Mouse (Mus musculus) adrenal gland, adult 2 months (tissue): Measurements from ENCODE around the gene Mrpl18. TPM values are rescaled to one million over a fixed set of nuclear protein-coding genes. Genes with fewer than 3 reads are reported as not detected.
"Not testable (repeated sequence)": the region's sequence is repeated elsewhere in the genome, so short reads cannot be mapped to it uniquely, and the experiment has no call there.

Experiments used
- DNase-seq: peaks from one replicate; pipeline ENCODE4 v3.0.0; 2021
- polyA plus RNA-seq: library from polyadenylated mRNA; depleted of rRNA; stranded (reverse); fragments of >200 nt; gene quantifications from 2 replicates; pipeline ENCODE4 v1.2.3, GENCODE M21; 2012
- total RNA-seq, 2 experiments: library from RNA; stranded (reverse); gene quantifications; 2 replicates each; pipeline ENCODE4 v1.2.3; 2021

Mrpl18 gene
- total and polyA plus RNA-seq, 3 experiments = 26.7 to 81.3 (median 59.6) TPM

DNA sequence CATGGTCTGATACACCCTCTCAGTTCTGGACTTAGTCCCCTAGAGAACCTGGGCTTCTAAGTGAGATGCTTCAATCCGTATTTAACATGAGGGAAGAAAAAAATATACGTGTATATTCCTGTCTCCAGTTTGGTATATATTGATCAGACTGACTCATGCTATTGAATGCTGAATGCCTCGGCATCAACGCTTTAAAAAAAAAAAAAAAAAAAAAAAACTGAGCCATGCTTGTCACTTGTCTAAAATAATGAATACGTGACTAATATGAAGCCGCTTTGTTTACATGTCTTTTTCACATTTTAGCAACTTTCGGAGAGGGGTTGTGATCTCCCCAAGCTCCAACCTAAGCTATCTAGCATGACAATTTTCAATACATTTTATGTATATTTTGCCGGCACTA is 5.8 kb downstream of the Mrpl18 start:
- no peak for DNase-seq

DNA sequence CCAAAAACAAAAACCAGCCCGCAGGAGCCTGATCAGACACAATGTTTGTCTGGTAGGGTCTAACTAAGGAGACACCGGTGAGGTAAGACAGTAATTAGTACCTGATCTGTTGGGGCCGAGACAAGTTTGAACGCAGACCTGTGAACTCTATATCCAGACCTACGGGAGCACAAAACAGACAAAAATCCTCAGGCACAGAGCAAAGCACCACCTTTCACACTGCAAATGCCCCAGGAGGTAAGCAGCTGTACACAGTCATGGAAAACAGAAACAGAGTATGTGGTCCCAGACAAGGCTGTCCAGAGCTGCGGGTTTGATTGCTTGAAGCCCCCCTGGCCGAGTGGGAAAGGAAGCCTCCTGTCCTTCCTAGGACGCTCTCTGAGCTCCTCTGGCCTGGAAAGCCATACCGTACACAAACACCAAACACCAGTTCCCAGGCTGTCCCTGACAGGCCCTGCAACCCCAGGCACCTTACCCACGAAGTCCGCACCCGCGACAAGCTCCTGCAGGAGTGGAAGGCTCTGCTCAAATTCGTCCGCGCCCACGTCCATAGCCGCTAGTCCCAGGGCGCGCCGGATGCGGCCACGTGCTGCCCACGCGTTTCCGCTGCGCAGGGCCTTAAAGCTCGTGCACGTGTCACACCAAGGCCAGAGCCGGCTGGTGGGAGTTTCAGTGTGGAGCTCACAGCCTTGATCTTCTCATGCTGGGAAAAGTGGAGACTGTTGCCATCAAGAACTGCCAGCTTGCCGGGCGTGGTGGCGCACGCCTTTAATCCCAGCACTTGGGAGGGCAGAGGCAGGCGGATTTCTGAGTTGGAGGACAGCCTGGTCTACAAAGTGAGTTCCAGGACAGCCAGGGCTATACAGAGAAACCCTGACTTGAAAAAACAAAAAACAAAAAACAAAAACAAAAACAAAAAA is 6.5 kb downstream of the Mrpl18 start, which contains the start of gene Pnldc1:
Gene Pnldc1 (minus strand): TSS at position 870 of the 920 bp plus-strand sequence.
- DNase-seq = peak; percentile 33

DNA sequence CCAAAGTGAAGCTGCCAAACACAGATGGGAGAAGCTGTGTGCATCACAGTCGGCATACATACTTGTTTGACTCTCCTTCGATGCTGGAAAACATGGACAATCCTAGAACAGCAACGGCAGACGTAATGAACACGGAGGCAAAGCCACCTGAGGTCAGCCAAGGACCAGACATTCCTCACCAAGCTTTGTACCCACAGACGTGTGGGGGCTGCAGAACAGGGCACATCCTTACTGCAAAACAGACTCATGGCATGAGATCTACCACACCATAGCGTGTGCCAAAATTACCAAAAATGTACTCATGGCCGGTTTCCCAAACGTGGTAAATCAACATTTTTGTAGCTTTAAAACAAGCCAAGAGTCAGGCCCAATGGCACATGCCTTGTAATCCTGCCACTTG is 9.7 kb downstream of the Mrpl18 start:
- no peak for DNase-seq

DNA sequence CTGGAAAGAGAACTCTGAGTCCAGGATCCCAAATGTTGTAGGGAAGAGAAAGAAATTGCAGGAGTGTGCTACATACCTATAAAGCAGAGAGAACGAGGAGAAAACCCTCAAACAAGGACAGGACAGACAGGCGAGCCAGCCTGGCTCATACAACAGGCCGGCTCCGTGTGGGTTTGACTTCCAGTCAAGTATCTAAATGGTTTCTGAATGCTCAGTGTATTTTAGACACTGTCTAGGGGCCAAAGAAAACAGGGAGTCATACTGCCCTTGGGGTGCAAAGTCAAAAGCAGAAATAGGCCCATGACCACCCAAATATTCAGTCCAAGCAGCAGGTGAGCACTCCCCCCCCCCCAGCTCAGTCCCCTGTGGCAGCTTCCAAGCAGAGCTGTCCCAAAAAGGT is 10.3 kb downstream of the Mrpl18 start:
- no peak for DNase-seq

DNA sequence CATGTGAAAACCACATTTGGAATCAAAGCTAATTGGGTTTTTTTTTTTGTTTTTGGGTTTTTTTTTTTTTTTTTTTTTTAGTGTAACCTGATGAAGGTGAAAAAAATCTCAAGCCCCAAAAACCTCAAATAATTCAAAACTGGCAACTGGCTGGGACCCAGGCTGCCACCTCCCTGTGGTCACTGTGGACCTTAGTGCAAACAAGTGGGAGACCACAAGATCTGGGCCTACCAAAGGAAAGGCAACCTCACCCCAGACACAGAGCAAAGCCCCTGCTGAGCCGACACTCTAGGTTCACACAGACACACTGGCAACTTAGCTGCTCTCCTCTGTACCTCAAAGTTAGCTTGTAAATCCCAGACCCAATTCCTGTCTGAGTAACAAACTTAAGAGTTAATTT is 11.8 kb downstream of the Mrpl18 start:
- DNase-seq = no peak

DNA sequence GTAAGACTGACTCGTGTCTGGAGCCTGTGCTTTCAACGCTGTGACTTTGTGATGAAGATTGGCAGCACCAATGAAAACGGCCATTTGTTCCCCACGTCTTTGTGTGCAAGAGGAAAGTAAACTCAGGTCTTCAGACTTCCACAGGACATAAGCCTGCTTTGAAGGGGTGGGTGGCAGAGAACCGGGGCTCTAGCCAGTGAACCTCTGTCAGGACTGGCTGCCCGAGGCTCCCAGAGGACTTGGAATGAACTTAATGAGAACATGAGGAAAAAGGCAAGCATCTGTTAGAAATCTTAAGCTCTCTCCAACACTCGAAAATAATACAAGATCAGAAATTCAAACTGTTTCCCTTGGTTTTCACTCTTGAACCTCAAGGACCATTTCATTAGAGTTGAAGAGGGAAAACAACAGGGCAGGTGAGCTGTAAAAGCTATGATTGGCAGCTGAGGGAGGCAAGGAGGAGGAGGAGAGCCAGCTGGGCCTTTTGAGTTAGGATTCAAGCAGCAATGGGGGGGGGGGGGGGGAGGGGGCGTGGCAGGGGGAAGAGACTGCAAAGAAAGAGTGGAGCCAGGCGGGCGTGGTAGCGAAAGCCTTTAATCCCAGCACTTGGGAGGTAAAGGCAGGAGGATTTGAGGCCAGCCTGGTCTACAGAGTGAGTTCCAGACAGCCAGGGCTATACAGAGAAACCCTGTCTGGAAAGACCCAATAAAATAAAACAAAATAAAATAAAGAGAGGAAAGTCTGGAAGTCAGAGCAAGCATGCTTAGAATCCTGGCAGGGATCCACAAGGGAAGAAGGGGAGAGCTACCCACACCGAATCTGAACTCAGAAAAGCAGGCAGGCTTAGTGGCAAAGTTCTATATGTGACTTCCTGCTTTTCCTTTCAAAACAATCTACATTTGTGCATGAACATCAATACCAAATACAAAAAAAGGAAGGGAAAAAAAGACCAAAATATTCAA is 12.5 kb downstream of the Mrpl18 start:
- no peak for DNase-seq

DNA sequence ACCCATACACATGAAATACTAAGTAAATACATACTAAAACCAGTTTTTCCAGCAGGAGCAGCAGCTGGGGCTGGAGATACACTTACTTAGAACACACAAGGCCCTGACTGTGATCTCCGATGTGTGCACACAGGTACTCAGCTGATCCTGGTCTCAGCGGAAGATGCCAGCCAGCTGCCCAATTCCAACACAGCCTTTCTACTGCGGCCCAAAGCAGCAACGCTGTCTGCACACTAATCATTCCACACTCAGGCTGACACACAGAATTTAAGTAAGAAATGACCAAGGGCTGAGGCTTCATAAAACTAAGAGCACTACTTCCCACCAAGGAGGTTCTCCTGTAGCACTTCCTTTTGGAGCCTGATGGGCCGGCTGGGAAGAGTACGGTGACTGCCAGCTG is 13.9 kb downstream of the Mrpl18 start:
- DNase-seq = no peak

DNA sequence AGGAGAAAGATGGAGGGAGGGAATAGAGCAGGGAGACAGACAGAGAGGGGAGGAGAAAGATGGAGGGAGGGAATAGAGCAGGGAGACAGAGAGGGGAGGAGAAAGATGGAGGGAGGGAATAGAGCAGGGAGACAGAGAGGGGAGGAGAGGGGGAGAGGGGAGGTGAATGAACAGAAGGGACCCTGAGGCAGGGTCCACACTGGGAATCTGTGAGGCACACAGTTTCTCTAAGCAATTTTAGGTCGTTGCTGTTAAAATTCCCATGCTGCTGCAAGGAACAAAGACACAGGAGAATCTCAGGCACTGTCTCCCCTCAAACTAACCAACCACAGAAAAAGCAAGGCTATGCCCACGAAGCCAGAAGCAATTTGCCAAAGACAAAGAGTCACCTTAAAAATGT is 17.5 kb downstream of the Mrpl18 start:
- DNase-seq = not testable (repeated sequence)

DNA sequence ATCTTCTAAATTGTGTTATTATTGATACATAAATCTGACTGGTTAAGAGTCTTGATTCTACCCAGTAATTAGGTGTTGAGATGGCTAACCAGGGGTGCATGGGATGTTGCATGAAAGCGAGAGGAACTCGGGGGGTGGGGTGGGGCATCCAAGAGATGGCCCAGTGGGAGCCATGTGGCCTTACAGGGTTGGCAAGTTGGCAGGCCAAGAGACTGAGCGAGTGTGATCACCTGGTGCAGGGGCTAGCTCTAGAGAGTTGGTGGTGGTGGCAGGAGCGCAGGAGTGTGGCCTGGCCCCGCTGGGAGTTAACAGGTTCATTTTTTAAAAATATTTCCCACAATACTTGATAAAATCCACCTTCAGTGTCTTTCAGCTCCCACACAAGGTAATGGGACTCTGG is 18.5 kb downstream of the Mrpl18 start:
- no peak for DNase-seq

DNA sequence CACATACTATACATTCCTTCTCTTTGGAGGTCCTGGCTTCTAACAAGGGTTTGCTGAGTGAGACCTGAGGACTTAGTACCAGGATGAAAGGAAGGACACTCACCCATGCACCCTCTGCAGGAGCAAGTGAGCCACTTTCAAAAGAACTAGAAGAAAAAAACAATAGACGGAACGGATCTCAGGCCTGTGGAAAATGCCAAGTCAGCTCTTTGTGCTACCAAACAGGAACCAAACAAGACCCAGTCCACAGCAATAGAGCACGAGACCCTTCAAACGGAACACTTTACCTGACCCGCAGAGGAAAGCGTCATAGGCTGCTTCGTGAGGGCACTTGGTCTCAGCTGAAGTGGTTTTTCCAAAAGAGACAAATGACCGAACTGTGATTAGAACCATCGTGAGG is 24.1 kb downstream of the Mrpl18 start:
- no peak for DNase-seq

DNA sequence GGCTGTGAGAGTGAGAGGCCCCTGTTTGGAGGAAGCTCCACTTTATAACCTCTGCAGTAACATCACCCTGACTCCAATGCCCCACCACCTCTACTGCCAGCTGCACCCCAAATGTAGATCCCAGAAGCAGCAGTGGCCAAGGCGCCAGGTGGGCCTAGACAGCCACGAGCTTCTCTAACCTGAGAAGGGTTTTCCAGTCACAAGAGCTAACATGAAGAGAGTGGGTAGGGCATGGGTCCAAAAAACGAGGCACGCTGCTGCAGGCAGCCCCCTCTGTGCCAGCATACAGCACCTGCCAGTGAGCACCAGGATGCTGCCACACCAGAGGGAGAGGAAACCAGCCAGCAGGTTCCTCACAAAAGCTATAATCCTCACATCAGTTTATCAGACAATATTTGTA is 25.1 kb downstream of the Mrpl18 start:
- DNase-seq = no peak

DNA sequence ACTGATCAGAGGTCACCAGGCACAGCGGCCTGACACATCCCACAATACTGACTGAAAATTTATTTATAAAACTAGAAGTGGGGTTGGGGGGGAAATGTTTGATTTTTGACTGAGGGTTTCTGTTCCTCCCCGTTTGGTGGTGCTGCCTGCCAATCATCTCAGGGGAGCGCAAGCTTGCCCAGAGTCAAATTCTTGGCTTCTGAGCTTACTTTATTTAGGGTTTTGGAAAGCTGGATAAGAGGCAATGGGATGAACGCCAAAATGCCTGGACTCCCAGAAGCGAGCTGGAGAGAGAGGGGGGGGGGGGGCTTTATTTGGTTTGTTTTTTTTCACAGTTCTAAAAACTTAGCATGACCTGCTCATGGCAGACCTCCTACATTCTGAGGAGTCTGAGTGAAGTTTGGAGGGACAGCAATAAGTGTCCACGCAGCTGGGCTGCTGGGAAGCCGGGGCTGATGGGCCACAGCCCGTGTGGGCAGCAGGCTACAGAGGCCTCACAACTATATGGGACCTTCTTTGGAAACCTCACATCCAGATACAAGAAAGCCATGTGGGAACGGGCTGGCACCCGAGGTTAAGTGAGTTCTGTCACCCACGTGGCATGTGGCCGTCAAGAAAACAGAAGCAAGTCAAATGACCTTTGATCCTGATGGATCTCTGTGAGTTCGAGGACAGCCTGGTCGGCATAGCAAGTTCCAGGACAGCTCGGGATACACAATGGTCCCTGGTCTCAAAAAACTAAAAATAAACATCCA is 28.9 kb downstream of the Mrpl18 start:
- DNase-seq = no peak

DNA sequence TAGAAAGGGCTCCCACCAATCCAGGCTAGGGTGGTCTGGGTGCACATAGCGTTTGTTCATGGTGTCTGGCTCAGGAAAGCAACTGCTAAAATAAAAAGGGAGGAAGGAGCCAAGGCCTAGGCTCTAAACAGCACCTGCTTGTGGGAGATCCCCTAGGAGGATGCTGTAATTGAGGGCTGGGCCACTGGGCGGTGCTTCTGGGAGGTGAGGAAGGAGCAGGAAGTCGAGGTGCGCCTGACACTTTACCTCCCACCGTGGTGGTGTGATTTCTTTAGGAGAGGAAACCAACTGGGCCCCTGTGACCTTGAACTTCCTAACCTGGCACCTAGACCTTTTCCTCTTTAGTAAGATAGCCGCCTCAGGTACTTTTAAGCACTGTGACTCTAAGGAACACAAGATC is 29.5 kb downstream of the Mrpl18 start:
- DNase-seq = no peak

DNA sequence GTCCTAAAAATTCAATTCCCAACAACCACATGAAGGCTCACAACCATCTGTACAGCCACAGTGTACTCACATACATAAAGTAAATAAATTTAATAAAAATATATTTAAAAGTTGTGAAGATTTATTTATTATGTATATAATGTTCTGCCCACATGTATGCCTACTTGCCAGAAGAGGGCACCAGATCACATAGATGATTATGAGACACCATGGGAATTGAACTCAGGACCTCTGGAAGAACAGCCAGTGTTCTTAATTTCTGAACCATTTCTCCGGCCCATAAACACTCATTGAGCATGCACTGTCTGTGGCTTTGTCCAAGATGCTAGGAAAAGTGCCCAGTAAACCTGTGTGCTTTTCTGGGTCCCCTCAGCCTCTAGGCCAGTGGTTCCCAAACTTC is 34.9 kb downstream of the Mrpl18 start:
- no peak for DNase-seq

DNA sequence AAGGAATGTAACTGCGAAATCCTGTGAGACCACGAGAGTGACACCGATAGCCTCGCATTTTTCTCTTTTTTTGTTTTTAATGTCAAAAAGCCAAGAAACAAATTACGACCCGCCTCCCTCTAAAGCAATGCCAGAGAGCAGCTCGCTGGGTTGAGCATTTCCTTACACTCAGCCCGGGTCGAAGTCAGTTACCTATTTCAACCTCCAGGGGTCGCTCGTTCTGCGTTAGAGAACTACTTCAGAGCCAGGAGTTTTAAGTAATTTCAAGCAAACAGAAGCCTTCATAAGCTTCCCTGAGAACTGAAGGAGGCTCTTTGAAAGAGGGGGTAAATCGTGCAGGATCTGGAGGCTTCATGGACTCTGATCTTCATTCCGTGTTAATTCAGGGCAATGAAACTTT is 36.0 kb downstream of the Mrpl18 start:
- DNase-seq = peak; percentile 80

DNA sequence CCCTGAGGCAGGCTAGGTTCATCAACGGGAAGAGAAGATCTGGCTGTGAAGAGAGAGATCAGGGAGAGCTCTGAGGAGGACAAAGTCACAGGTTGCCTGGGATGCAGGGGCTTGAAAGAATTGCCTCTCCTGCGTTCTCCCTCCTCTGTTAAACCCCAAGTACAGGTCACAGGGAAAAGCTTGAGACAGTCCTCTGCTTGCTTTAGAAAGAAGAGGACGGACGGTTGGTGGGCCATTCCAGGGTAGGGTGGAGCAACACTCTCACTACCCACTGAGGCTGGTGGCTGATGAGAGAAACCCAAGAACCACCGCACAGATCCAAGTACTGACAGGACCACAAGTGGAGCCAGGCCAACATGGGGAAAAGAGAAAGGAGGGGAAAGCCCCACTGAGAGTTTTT is 40.4 kb downstream of the Mrpl18 start, which contains the start of gene Mrgprh:
Gene Mrgprh (plus strand): TSS at position 301 of the 400 bp plus-strand sequence.
- no peak for DNase-seq

DNA sequence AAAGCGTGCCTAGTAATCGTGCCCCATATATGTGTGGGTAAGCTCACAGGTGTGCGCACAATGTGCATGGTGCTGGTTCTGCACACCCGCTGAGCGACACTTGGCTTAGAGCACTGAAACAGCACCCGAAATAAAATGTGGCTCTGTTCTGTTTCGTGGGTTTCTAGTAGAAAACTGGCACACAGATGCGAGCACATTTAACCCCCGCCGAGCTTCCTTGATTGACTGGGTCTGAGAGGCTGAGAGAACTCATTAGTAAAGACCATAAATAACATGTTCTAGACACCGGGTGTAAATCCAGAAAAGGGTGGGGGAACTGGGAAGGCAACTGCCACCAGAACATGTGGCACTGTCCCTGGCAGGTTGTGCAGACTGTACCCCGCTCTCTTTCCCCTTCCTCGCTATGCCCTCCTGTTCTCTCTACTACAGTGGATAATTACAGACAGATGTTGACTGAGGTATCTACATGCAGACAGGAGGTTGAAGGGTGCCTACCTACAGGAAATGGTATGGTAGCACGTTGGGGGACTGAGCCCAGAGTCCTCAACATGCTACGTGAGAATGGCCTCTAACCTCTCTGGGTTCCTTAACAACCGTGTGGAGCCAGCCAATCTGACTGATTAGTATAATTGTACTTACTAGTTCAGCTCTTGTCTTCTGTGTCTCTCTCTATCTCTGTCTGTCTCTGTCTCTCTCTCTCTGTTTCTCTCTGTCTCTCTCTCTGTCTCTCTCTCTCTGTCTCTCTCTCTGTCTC is 43.7 kb downstream of the Mrpl18 start:
- DNase-seq = no peak

DNA sequence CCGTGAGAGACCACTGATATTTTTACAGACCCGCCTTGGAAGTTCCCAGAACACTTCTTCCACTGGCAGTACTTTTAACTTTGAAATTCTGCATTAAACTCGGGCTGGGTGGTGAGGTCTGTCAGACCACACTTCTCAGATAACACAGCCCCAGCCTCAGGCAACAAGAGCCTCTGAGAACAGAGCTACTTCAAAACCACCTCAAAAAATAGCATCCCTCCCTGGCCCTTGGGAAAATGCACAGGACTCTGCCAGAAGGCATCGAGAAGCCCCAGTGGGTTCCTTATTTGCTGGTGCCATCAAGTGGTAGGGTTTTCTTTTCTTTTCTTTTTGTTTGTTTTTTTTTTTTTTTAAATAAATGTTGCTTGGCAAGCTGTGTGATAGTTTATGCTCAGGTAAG is 47.5 kb downstream of the Mrpl18 start:
- no peak for DNase-seq

DNA sequence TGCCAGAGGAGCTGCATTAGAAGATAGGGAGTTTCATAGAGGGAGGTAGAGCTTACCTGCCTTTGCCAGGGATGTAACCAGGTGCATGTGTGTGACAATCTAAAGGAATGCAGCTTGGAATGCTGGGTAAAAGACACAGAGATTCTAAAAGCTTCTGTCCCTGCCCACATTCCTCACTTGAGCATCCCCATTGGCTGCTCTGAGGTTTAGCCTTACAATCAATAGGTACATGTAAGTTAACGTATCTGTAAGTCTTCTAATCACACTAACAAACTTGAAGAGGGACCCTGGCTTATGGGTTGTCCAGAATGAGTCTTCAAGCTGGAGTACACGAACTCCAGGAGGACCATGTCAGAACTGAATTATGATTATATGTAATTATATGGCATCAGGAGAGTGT is 48.1 kb downstream of the Mrpl18 start, which contains the start of gene Mas1:
Gene Mas1 (minus strand): TSS at position 101 of the 400 bp plus-strand sequence.
- no peak for DNase-seq

DNA sequence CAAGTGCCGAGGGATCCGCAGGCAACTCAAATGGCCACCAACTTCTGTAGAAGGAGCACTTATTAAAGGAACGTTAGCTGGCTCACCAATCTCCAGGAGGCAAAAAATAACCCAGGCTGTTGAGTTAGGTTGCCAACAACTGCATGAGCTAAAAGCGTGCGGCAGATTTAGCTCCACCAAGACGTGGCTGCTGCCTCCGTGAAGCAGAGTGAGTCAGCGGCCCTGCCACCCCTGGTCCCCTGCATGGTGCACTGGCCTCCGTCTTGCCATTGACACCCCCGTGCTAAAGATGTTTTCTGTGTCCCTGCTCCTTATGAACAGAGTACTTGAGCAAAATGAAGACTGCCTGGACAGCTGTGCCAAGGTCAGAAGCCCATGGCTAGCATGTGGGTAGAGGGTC is 49.3 kb downstream of the Mrpl18 start:
- no peak for DNase-seq

DNA sequence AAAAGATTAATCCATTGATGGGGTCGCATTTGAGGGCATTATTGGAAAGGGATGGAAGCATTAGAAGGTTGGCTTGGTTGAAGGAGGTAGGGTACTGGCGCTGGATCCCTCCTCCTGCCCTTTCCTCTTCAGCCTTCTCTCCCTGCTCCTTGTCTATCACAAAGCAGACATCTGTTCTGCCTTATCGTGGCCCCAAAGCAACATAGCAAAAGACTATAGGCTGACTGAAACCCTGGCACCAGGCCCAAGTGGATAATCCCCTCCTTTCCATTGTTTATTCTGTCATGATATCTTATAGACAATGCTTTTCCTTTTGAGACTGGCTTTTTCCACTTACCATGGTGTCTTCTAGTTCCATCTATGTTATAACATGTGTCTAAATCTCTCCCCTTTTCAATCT is 50.7 kb downstream of the Mrpl18 start:
- DNase-seq = no peak
